Mouse (Mus musculus): Measurements from ENCODE around the gene Igsf9b. TPM values are rescaled to one million over a fixed set of nuclear protein-coding genes. Genes with fewer than 3 reads are reported as not detected.

Gene Igsf9b
- total and polyA plus RNA-seq, 3 experiments, result 1.8 to 12.4 (median 5.2) TPM

GRCm38 (mm10) chr9:27313427-27313826 lies 14.4 kb downstream of the Igsf9b start:
- H3K9ac ChIP-seq (ENCODE audit: insufficient read depth, low read depth), result peak overlapping the region; percentile 24
- TF ChIP-seq E2F4 (IDR thresholded peaks at IDR 0.05; ENCODE audit: insufficient replicate concordance, low read depth, low read length) (no peak), MEF2A (IDR thresholded peaks at IDR 0.05; ENCODE audit: borderline replicate concordance, low read depth, low read length) (peak; percentile 85), UBTF (IDR thresholded peaks at IDR 0.05; ENCODE audit: low read depth, low read length) (no peak), CHD2 (IDR thresholded peaks at IDR 0.05; ENCODE audit: low read length) (peak; percentile 43; the same call in 1 of the 2 replicates), USF2 (conservative IDR thresholded peaks at IDR 0.05; ENCODE audit: low read depth, low read length) (no peak), EP300 (IDR thresholded peaks at IDR 0.05; ENCODE audit: low read length) (peak; percentile 86), MAX (IDR thresholded peaks at IDR 0.05; ENCODE audit: low read length) (peak; percentile 76), MAFK (IDR thresholded peaks at IDR 0.05; ENCODE audit: insufficient replicate concordance, low read length) (no peak), SIN3A (IDR thresholded peaks at IDR 0.05; ENCODE audit: low read length) (peak; percentile 83), NRF1 (IDR thresholded peaks at IDR 0.05; ENCODE audit: low read depth, low read length) (0 out of 2 replicates have a peak, but pooled peaks have one; percentile 28), SMC3 (IDR thresholded peaks at IDR 0.05; ENCODE audit: low read depth, low read length) (peak; percentile 19; the same call in 1 of the 2 replicates), ELF1 (IDR thresholded peaks at IDR 0.05; ENCODE audit: low read depth, low read length) (peak; percentile 29; the same call in 1 of the 2 replicates), RCOR1 (conservative IDR thresholded peaks at IDR 0.05; ENCODE audit: low read depth, low read length) (0 out of 2 replicates have a peak, but pooled peaks have one; percentile 32), GABPA (IDR thresholded peaks at IDR 0.05; ENCODE audit: insufficient replicate concordance, low read depth, low read length) (no peak), CHD1 (IDR thresholded peaks at IDR 0.05; ENCODE audit: low read depth, low read length) (0 out of 2 replicates have a peak, but pooled peaks have one; percentile 77), BHLHE40 (IDR thresholded peaks at IDR 0.05; ENCODE audit: low read depth, low read length) (peak; percentile 82), POLR2AphosphoS2 (IDR thresholded peaks at IDR 0.05; ENCODE audit: low read depth, low read length) (0 out of 2 replicates have a peak, but pooled peaks have one; percentile 53), JUN (IDR thresholded peaks at IDR 0.05; ENCODE audit: insufficient read depth, low read depth, low read length) (peak; percentile 50; the same call in 1 of the 2 replicates), ZNF384 (IDR thresholded peaks at IDR 0.05; ENCODE audit: low read depth, low read length) (no peak), TBP (conservative IDR thresholded peaks at IDR 0.05; ENCODE audit: low read depth, low read length) (peak; percentile 51; the same call in 1 of the 2 replicates), MXI1 (IDR thresholded peaks at IDR 0.05; ENCODE audit: low read depth, low read length) (peak; percentile 79), ZC3H11A (IDR thresholded peaks at IDR 0.05; ENCODE audit: low read depth, low read length) (no peak), PAX5 (IDR thresholded peaks at IDR 0.05; ENCODE audit: low read length) (no peak), POLR2A (IDR thresholded peaks at IDR 0.05; ENCODE audit: low read depth, low read length) (0 out of 2 replicates have a peak, but pooled peaks have one; percentile 22), MAZ (IDR thresholded peaks at IDR 0.05; ENCODE audit: low read depth, low read length) (0 out of 2 replicates have a peak, but pooled peaks have one; percentile 38), HCFC1 (IDR thresholded peaks at IDR 0.05; ENCODE audit: low read depth, low read length) (no peak), NELFE (IDR thresholded peaks at IDR 0.05; ENCODE audit: low read depth, low read length) (0 out of 2 replicates have a peak, but pooled peaks have one; percentile 33), IRF4 (IDR thresholded peaks at IDR 0.05; ENCODE audit: low read depth, low read length) (peak; percentile 88), ZMIZ1 (IDR thresholded peaks at IDR 0.05; ENCODE audit: low read depth, low read length) (peak; percentile 56; the same call in 1 of the 2 replicates), KAT2A (IDR thresholded peaks at IDR 0.05; ENCODE audit: insufficient replicate concordance, low read length) (0 out of 2 replicates have a peak, but pooled peaks have one; percentile 19), JUND (conservative IDR thresholded peaks at IDR 0.05; ENCODE audit: low read depth, low read length) (no peak), ZKSCAN1 (IDR thresholded peaks at IDR 0.05; ENCODE audit: borderline replicate concordance, low read depth, low read length) (no peak), MYC (IDR thresholded peaks at IDR 0.05; ENCODE audit: low read depth, low read length) (no peak; the same call in none of the 2 replicates), TCF12 (IDR thresholded peaks at IDR 0.05; ENCODE audit: low read depth, low read length) (peak; percentile 70; the same call in 1 of the 2 replicates), CTCF (conservative IDR thresholded peaks at IDR 0.05 in 1 of 2, IDR thresholded peaks at IDR 0.05 in 1 of 2; ENCODE audit: low read depth in 2 of 2, low read length in 2 of 2) (no peak), RAD21 (IDR thresholded peaks at IDR 0.05; ENCODE audit: low read depth, low read length) (no peak; the same call in 1 of the 2 replicates), ETS1 (conservative IDR thresholded peaks at IDR 0.05; ENCODE audit: low read depth, low read length) (peak; percentile 66; the same call in 1 of the 2 replicates), USF1 (IDR thresholded peaks at IDR 0.05; ENCODE audit: low read depth, low read length) (peak; percentile 2; the same call in 1 of the 2 replicates)
- dilution Hi-C loops (cut with MboI; ENCODE audit: extremely low pct_ligation_motif_present, extremely low pct_unique_long_range_greater_than_20kb, low sequenced_read_pairs), result no loop called here

More at GRCm38 (mm10) chr9:27313427-27313826, 14.4 kb downstream of the Igsf9b start:
- H3K36me3 ChIP-seq (replicated peaks in 1 of 2; ENCODE audit: control insufficient read depth in 1 of 2, insufficient read depth in 1 of 2, low read length in 1 of 2), result peaks cover 42 to 71% of the 10 kb centered on the region in 2 experiments
- in situ Hi-C loops (cut with MboI; ENCODE audit: low pct_ligation_motif_present, low pct_unique_long_range_greater_than_20kb, low sequenced_read_pairs), result no loop called here
- peaks cover 35 to 58% of the 10 kb centered on the region in 2 experiments for H3K4me1 ChIP-seq (ENCODE audit: control insufficient read depth in 1 of 2, insufficient read depth in 2 of 2)
- no peaks in the 10 kb centered on the region; the same call in 1 of the 2 replicates for H3K79me2 ChIP-seq (replicated peaks; ENCODE audit: control insufficient read depth, extremely low read depth, insufficient read depth, poor library complexity, severe bottlenecking)
- H3K9me3 ChIP-seq (replicated peaks; ENCODE audit: low read length), result no peaks in the 10 kb centered on the region
- peak overlapping the region; percentile 83 for H3K27ac ChIP-seq (ENCODE audit: insufficient read depth, low read depth)
- peak; percentile 66 for DNase-seq (ENCODE audit: extremely low read depth)
- H3K4me3 ChIP-seq (replicated peaks in 1 of 3; ENCODE audit: low read depth in 2 of 3, low read length in 2 of 3, poor library complexity in 1 of 3), result peak overlapping the region in 2 of 3 experiments; percentile 9 to 25
- no peaks in the 10 kb centered on the region for H3K27me3 ChIP-seq (replicated peaks)
- peak overlapping the region; percentile 78 for H3K4me2 ChIP-seq (ENCODE audit: insufficient read depth, low read depth, poor library complexity, severe bottlenecking)

All from CH12.LX (cell line).